Mouse (Mus musculus): ENCODE data around the gene Atp2b2.

Atp2b2 gene

GRCm38 (mm10) chr6:113890023-113890857 is 152.2 kb downstream of the Atp2b2 start:
- DNase-seq (ENCODE audit: low read depth, low spot score): no peak

- DNase-seq (ENCODE audit: low read depth, low spot score): no peak
Observed at GRCm38 (mm10) chr6:113889180-113889579, 153.2 kb downstream of the Atp2b2 start.

GRCm38 (mm10) chr6:113886886-113887285 is 155.5 kb downstream of the Atp2b2 start:
- no peak for DNase-seq (ENCODE audit: low read depth, low spot score)

GRCm38 (mm10) chr6:113884806-113885205 is 157.6 kb downstream of the Atp2b2 start:
- no peak for DNase-seq (ENCODE audit: low read depth, low spot score)

GRCm38 (mm10) chr6:113883225-113883624 is 159.2 kb downstream of the Atp2b2 start:
- no peak for DNase-seq (ENCODE audit: low read depth, low spot score)

- DNase-seq (ENCODE audit: low read depth, low spot score): no peak
Observed at GRCm38 (mm10) chr6:113882396-113882795, 160.0 kb downstream of the Atp2b2 start.

- peak; percentile 70 for DNase-seq (ENCODE audit: low read depth, low spot score)
Observed at GRCm38 (mm10) chr6:113881561-113882243, 160.7 kb downstream of the Atp2b2 start.

GRCm38 (mm10) chr6:113879366-113879765 is 163.0 kb downstream of the Atp2b2 start:
- DNase-seq (ENCODE audit: low read depth, low spot score): no peak

- DNase-seq (ENCODE audit: low read depth, low spot score): no peak
Observed at GRCm38 (mm10) chr6:113878510-113879128, 163.8 kb downstream of the Atp2b2 start.

- no peak for DNase-seq (ENCODE audit: low read depth, low spot score)
Observed at GRCm38 (mm10) chr6:113876585-113876984, 165.8 kb downstream of the Atp2b2 start.

- no peak for DNase-seq (ENCODE audit: low read depth, low spot score)
Observed at GRCm38 (mm10) chr6:113875201-113875600, 167.2 kb downstream of the Atp2b2 start.

GRCm38 (mm10) chr6:113872654-113873053 is 169.8 kb downstream of the Atp2b2 start:
- DNase-seq (ENCODE audit: low read depth, low spot score): no peak

GRCm38 (mm10) chr6:113870775-113871174 is 171.6 kb downstream of the Atp2b2 start:
- DNase-seq (ENCODE audit: low read depth, low spot score): no peak

GRCm38 (mm10) chr6:113868552-113868951 is 173.9 kb downstream of the Atp2b2 start:
- no peak for DNase-seq (ENCODE audit: low read depth, low spot score)

GRCm38 (mm10) chr6:113865699-113866098 is 176.7 kb downstream of the Atp2b2 start:
- no peak for DNase-seq (ENCODE audit: low read depth, low spot score)

GRCm38 (mm10) chr6:113864812-113865211 is 177.6 kb downstream of the Atp2b2 start:
- DNase-seq (ENCODE audit: low read depth, low spot score): no peak

- no peak for DNase-seq (ENCODE audit: low read depth, low spot score)
Observed at GRCm38 (mm10) chr6:113862955-113863354, 179.5 kb downstream of the Atp2b2 start.

- no peak for DNase-seq (ENCODE audit: low read depth, low spot score)
Observed at GRCm38 (mm10) chr6:113861938-113862337, 180.5 kb downstream of the Atp2b2 start.

GRCm38 (mm10) chr6:113861375-113861770 is 181.0 kb downstream of the Atp2b2 start:
- no peak for DNase-seq (ENCODE audit: low read depth, low spot score)

- no peak for DNase-seq (ENCODE audit: low read depth, low spot score)
Observed at GRCm38 (mm10) chr6:113860735-113861374, 181.6 kb downstream of the Atp2b2 start.

- DNase-seq (ENCODE audit: low read depth, low spot score): no peak
Observed at GRCm38 (mm10) chr6:113860023-113860734, 182.2 kb downstream of the Atp2b2 start.
